Mouse (Mus musculus) liver, postnatal 0 days (tissue): Measurements from ENCODE around the gene Mecom.

Experiments used
- CTCF ChIP-seq: sonication (generic); IDR thresholded peaks from 2 replicates; pipeline ENCODE4 v1.5.1; 2016; ENCODE audit warnings: antibody characterized with exemption, low read depth
- EP300 ChIP-seq: IDR thresholded peaks from 2 replicates; pipeline ENCODE4 v1.6.1; 2016; ENCODE audit warnings: antibody characterized with exemption, low read depth, mild to moderate bottlenecking

- TF ChIP-seq EP300 (no peak), CTCF (no peak)
These were observed 339.9 kb downstream of the Mecom start for GRCm38 (mm10) chr3:30207886-30208285.
